Mouse (Mus musculus): Measurements from ENCODE around the gene Prdm1. TPM values are rescaled to one million over a fixed set of nuclear protein-coding genes. Genes with fewer than 3 reads are reported as not detected.

Prdm1 gene
- polyA plus RNA-seq, 1 experiment from 2014 or later = 2.0 TPM

DNA sequence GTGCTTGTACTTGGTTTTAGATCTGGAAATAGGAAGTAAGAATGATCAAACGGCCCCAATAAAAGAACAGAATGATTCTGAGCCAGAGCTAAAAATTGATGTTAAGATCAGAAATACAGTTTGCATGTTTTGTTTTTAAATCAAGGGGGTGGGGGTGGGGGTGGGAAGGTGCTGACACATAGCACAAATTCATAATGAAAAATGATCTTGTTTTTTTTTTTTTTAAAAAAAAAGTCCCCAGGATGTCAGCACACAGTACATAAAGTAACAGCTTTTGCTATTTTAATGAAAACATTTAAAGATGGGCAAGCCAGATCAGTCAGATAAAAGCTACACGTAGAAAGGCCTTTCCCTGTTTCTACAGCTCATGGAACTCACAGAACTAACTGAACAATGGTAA, 74.2 kb downstream of the Prdm1 start:
- Histone ChIP-seq H3K27me3 (ENCODE audit: control insufficient read depth, insufficient read depth, low read length) (peaks cover 37% of the 10 kb centered on the region), H3K4me3 (ENCODE audit: low read length) (no peak overlapping the region)
- ATAC-seq (ENCODE audit: low FRiP score, low TSS enrichment) = no peak

DNA sequence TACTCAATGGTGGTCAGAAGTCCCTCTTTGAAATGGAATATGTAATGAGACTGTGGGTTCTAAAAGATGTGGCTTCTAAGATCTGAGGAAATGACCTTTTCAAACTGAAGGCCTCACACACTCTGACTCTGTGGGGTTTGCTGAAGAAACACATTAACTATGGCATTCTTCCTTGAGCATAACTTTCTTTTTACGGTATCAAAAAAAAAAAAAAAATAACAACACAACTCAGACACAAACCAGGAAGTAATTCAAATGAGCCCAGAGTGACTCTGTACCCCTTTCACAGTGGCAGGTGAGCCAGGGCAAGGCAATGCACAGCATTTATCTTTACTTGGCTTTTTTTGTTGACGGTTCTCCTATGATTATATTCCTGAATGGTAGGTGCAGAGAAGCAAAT, 77.5 kb downstream of the Prdm1 start:
- ATAC-seq (ENCODE audit: low FRiP score, low TSS enrichment) = no peak
- H3K4me3 ChIP-seq (ENCODE audit: low read length) = no peak overlapping the region
- H3K4me2 ChIP-seq (replicated peaks; ENCODE audit: low read depth, low read length) = no peak overlapping the region
- 92% methylated on average over 2 of the region's 2 CpGs for WGBS
- peaks cover 9% of the 10 kb centered on the region for H3K27me3 ChIP-seq (ENCODE audit: control insufficient read depth, insufficient read depth, low read length)
- H3K9me3 ChIP-seq (ENCODE audit: control insufficient read depth, low read length) = no peaks in the 10 kb centered on the region
- no peaks in the 10 kb centered on the region for H3K4me1 ChIP-seq (ENCODE audit: control insufficient read depth, insufficient read depth, low read length)
- H3K27ac ChIP-seq (ENCODE audit: low read depth, low read length) = no peak overlapping the region
- no peaks in the 10 kb centered on the region for H3K36me3 ChIP-seq (ENCODE audit: control insufficient read depth, insufficient read depth, low read length)
- H3K9ac ChIP-seq (ENCODE audit: low read depth, low read length) = no peak overlapping the region

More for the DNA sequence above, 74.2 kb downstream of the Prdm1 start:
- Histone ChIP-seq H3K9me3 (ENCODE audit: control insufficient read depth, low read length) (no peaks in the 10 kb centered on the region), H3K4me2 (replicated peaks; ENCODE audit: low read depth, low read length) (no peak overlapping the region), H3K36me3 (ENCODE audit: control insufficient read depth, insufficient read depth, low read length) (no peaks in the 10 kb centered on the region), H3K27ac (ENCODE audit: low read depth, low read length) (no peak overlapping the region), H3K9ac (ENCODE audit: low read depth, low read length) (no peak overlapping the region), H3K4me1 (ENCODE audit: control insufficient read depth, insufficient read depth, low read length) (peaks cover 8% of the 10 kb centered on the region; the same call in 1 of the 2 replicates)
- WGBS = 69% methylated on average over 2 of the region's 2 CpGs

DNA sequence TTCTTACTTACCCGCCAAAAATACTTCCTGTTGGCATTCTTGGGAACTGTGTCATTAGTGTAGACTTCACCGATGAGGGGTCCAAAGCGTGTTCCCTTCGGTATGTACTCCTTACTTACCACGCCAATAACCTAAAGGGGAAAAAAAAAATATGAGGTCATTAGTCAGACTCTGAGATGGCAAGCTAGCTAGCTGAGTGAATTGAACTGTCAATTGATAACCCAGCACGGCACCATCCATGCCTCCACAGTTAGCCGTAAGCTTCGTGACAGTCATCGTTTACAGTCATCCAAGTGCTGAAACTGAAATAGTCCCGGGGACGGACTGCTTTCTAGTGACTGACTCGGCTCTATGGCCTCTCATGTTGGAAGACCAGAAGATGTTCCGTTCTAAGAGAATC, 78.2 kb downstream of the Prdm1 start:
- Histone ChIP-seq H3K4me3 (ENCODE audit: low read length) (no peak overlapping the region), H3K36me3 (ENCODE audit: control insufficient read depth, insufficient read depth, low read length) (no peaks in the 10 kb centered on the region), H3K27ac (ENCODE audit: low read depth, low read length) (no peak overlapping the region), H3K9ac (ENCODE audit: low read depth, low read length) (no peak overlapping the region), H3K9me3 (ENCODE audit: control insufficient read depth, low read length) (no peaks in the 10 kb centered on the region), H3K4me2 (replicated peaks; ENCODE audit: low read depth, low read length) (no peak overlapping the region), H3K4me1 (ENCODE audit: control insufficient read depth, insufficient read depth, low read length) (no peaks in the 10 kb centered on the region), H3K27me3 (ENCODE audit: control insufficient read depth, insufficient read depth, low read length) (peaks cover 2% of the 10 kb centered on the region)
- no peak for ATAC-seq (ENCODE audit: low FRiP score, low TSS enrichment)
- WGBS = 80% methylated on average over 13 of the region's 13 CpGs

DNA sequence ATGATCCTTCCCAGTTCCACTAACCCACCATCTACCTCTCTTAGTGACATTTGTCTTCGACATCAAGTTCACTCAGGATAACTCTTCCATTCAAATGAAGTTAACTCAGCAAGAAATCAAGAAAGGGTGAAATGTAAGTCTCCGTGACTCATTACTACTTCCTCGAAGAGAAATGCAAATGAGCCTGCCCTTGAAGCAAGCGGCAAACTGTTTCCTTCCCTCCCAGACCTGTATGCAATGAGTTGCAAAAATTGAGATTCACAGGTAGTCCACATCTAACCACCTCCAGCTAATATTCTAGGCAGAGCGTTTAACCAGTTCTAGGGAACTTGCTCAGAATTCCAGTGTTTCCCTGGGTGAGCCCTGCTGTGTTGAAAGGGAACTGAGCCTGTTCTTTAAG, 78.6 kb downstream of the Prdm1 start:
- no peak for ATAC-seq (ENCODE audit: low FRiP score, low TSS enrichment)
- WGBS = 73% methylated on average over 5 of the region's 5 CpGs

DNA sequence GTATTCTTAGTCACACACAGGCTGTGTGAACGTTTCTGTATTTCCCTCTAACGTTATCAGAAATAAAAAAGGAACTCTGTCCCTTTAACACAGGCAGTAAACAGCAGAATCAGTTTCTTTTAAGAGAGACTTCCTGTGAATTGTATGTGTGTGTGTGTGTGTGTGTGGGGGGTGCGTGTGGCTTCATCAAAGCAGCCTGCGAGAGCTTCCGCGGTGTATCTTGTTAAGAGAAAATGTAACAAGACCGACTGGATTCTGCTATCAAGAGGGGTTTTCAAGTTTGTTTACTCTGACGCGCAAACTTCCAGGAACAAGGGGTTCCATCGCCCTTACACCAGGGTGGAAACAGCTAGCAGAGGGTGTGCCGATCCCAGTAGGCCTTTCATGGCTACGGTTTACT, 80.1 kb downstream of the Prdm1 start:
- H3K27me3 ChIP-seq (ENCODE audit: control insufficient read depth, insufficient read depth, low read length) = no peaks in the 10 kb centered on the region
- H3K9me3 ChIP-seq (ENCODE audit: control insufficient read depth, low read length) = no peaks in the 10 kb centered on the region
- no peaks in the 10 kb centered on the region for H3K36me3 ChIP-seq (ENCODE audit: control insufficient read depth, insufficient read depth, low read length)
- no peak overlapping the region; the same call in 1 of the 2 replicates for H3K4me2 ChIP-seq (replicated peaks; ENCODE audit: low read depth, low read length)
- WGBS = 37% methylated on average over 12 of the region's 12 CpGs
- H3K4me3 ChIP-seq (ENCODE audit: low read length) = no peak overlapping the region; the same call in 1 of the 2 replicates
- H3K4me1 ChIP-seq (ENCODE audit: control insufficient read depth, insufficient read depth, low read length) = no peaks in the 10 kb centered on the region
- no peak overlapping the region; the same call in 1 of the 2 replicates for H3K9ac ChIP-seq (ENCODE audit: low read depth, low read length)
- no peak overlapping the region for H3K27ac ChIP-seq (ENCODE audit: low read depth, low read length)
- no peak for ATAC-seq (ENCODE audit: low FRiP score, low TSS enrichment)

More for the DNA sequence above, 78.6 kb downstream of the Prdm1 start:
- Histone ChIP-seq H3K27ac (ENCODE audit: low read depth, low read length) (no peak overlapping the region), H3K4me1 (ENCODE audit: control insufficient read depth, insufficient read depth, low read length) (no peaks in the 10 kb centered on the region), H3K4me2 (replicated peaks; ENCODE audit: low read depth, low read length) (no peak overlapping the region), H3K36me3 (ENCODE audit: control insufficient read depth, insufficient read depth, low read length) (no peaks in the 10 kb centered on the region), H3K9me3 (ENCODE audit: control insufficient read depth, low read length) (no peaks in the 10 kb centered on the region), H3K9ac (ENCODE audit: low read depth, low read length) (no peak overlapping the region), H3K27me3 (ENCODE audit: control insufficient read depth, insufficient read depth, low read length) (no peaks in the 10 kb centered on the region), H3K4me3 (ENCODE audit: low read length) (no peak overlapping the region)

DNA sequence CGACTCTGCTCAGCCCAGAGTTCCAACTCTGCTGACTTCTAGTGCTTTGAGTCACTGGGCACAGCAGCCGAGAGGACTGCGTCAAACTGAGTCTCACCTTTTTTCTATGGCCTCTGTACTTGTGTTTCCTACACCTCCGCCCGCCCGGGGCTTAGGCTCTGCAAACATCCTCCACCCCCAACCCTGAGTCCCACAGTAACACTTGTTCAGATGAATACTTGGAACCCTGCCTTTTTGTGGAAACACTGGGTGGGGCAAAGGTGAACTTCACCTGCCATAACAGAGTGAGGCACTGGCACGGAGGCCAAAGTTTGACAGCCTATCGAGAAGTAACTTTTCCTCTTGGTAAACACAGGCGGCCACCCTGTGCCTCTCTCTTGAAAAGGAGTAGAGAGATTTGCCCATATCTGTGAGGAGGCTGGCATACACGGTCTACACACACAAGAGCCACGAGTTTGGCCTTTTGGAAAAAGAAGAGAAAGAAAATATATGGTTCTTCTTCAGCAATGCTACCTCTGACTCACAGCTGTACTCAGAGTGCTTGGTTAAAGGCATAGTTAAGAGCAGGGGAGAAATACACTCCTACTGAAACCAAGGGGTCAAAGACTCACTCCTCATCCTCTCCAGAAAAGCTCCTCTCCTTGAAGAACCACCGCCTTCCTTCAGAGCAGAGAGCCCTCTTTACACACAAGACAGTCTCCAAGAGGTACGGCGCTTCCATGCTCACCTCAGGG, 80.7 kb downstream of the Prdm1 start:
- Histone ChIP-seq H3K9ac (ENCODE audit: low read depth, low read length) (no peak overlapping the region; the same call in 1 of the 2 replicates), H3K4me2 (replicated peaks; ENCODE audit: low read depth, low read length) (no peak overlapping the region), H3K27ac (ENCODE audit: low read depth, low read length) (no peak overlapping the region), H3K4me3 (ENCODE audit: low read length) (no peak overlapping the region), H3K36me3 (ENCODE audit: control insufficient read depth, insufficient read depth, low read length) (no peaks in the 10 kb centered on the region), H3K27me3 (ENCODE audit: control insufficient read depth, insufficient read depth, low read length) (no peaks in the 10 kb centered on the region), H3K4me1 (ENCODE audit: control insufficient read depth, insufficient read depth, low read length) (no peaks in the 10 kb centered on the region), H3K9me3 (ENCODE audit: control insufficient read depth, low read length) (no peaks in the 10 kb centered on the region)
- 82% methylated on average over 14 of the region's 14 CpGs for WGBS
- no peak for ATAC-seq (ENCODE audit: low FRiP score, low TSS enrichment)

DNA sequence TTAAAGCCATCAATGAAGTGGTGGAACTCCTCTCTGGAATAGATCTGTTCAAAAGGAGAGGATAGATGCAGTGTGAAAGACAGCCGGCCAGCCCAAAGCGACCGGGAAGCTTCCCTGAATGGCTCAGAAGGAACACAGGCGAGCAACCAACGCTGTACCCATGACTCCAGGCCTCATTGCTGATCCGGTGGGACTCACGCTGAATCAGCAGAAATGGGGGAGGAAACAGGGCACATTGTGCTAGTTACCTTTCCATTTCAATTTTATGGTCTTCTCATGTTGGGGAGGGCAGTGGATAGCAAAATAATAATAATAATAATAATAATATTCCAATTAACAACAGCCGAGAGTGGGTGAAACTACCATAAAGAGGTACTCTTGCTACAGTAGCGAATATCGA, 81.3 kb downstream of the Prdm1 start:
- H3K9me3 ChIP-seq (ENCODE audit: control insufficient read depth, low read length) = no peaks in the 10 kb centered on the region
- 91% methylated on average over 10 of the region's 10 CpGs for WGBS
- H3K27ac ChIP-seq (ENCODE audit: low read depth, low read length) = no peak overlapping the region
- H3K27me3 ChIP-seq (ENCODE audit: control insufficient read depth, insufficient read depth, low read length) = no peaks in the 10 kb centered on the region
- no peak for ATAC-seq (ENCODE audit: low FRiP score, low TSS enrichment)
- H3K4me1 ChIP-seq (ENCODE audit: control insufficient read depth, insufficient read depth, low read length) = no peaks in the 10 kb centered on the region
- H3K36me3 ChIP-seq (ENCODE audit: control insufficient read depth, insufficient read depth, low read length) = no peaks in the 10 kb centered on the region
- H3K4me3 ChIP-seq (ENCODE audit: low read length) = no peak overlapping the region
- H3K4me2 ChIP-seq (replicated peaks; ENCODE audit: low read depth, low read length) = no peak overlapping the region
- no peak overlapping the region for H3K9ac ChIP-seq (ENCODE audit: low read depth, low read length)

DNA sequence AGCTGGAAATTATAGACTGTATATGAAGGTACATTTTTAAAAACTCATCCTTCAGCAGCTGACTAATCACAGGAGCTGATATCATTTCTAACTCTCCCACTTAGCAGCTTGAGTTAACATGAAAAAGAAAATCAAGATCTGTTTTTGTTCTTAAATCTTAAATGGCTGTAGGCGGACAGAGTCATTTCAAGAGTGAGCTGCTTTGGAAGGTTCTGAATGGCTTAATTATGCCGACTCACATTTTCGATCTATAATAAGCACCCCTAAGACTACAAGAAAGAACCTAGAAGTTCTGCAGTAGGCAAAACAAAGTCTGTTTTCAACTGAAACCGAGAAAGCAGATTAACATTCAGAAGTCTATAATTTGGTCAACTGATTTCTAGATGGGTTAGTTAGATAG, 83.9 kb downstream of the Prdm1 start:
- Histone ChIP-seq H3K4me1 (ENCODE audit: control insufficient read depth, insufficient read depth, low read length) (no peaks in the 10 kb centered on the region), H3K27me3 (ENCODE audit: control insufficient read depth, insufficient read depth, low read length) (no peaks in the 10 kb centered on the region), H3K4me3 (ENCODE audit: low read length) (no peak overlapping the region), H3K36me3 (ENCODE audit: control insufficient read depth, insufficient read depth, low read length) (no peaks in the 10 kb centered on the region), H3K27ac (ENCODE audit: low read depth, low read length) (no peak overlapping the region), H3K9me3 (ENCODE audit: control insufficient read depth, low read length) (no peaks in the 10 kb centered on the region), H3K4me2 (replicated peaks; ENCODE audit: low read depth, low read length) (no peak overlapping the region), H3K9ac (ENCODE audit: low read depth, low read length) (no peak overlapping the region)
- WGBS = 79% methylated on average over 4 of the region's 4 CpGs
- ATAC-seq (ENCODE audit: low FRiP score, low TSS enrichment) = no peak

DNA sequence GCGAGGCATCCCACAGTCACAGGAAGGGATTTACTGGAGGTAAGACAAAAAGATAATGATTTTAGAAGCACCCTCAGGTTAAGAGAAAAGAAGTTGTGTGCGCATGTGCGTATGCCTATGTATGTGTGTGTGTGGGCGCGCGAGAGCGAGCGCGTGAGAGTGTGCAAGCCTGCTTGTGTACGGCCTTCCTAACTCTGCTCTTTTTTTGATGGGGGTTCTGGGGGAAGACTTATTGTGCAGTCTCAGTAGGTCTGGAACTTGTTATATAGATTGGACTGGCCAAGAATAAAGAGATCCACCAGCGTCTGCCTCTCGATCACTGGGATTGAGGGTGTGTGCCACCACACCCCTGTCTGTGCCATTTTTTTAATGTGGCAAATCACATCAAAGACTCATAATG, 84.6 kb downstream of the Prdm1 start:
- 87% methylated on average over 12 of the region's 12 CpGs for WGBS
- Histone ChIP-seq H3K27ac (ENCODE audit: low read depth, low read length) (no peak overlapping the region), H3K4me1 (ENCODE audit: control insufficient read depth, insufficient read depth, low read length) (no peaks in the 10 kb centered on the region), H3K9ac (ENCODE audit: low read depth, low read length) (no peak overlapping the region), H3K27me3 (ENCODE audit: control insufficient read depth, insufficient read depth, low read length) (no peaks in the 10 kb centered on the region), H3K9me3 (ENCODE audit: control insufficient read depth, low read length) (no peaks in the 10 kb centered on the region), H3K36me3 (ENCODE audit: control insufficient read depth, insufficient read depth, low read length) (no peaks in the 10 kb centered on the region), H3K4me2 (replicated peaks; ENCODE audit: low read depth, low read length) (no peak overlapping the region), H3K4me3 (ENCODE audit: low read length) (no peak overlapping the region)
- no peak for ATAC-seq (ENCODE audit: low FRiP score, low TSS enrichment)

All from kidney, embryonic 14.5 days (tissue).